Mouse (Mus musculus): Measurements from ENCODE around the gene Ubb. TPM values are rescaled to one million over a fixed set of nuclear protein-coding genes. Genes with fewer than 3 reads are reported as not detected.
A peak's percentile ranks its signal among the peaks of the same experiment; 100 is the strongest.

Ubb gene
- polyA plus RNA-seq, 2 experiments = 1,031 to 1,383 TPM

DNA sequence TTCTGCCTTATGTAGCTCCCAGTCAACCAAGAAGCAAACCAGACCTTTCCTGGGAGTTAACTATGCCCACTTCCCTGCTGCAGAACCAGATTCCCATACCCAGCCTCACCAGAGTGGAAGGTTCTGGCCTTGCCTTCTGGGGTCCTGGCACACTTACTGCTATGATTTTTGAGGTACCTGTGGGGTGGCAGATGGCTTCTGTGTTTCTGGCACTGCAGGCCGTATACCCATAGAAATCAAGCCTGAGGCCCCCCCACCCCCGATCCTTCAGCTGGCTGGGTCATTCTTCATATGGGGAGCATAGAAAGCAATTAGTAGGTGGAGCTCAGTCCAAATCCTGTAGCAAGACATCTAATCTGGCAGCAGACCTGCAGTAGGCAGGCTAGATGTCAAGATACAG, 40.1 kb downstream of the Ubb start:
- Histone ChIP-seq H3K27ac (no peak overlapping the region), H3K9me3 (ENCODE audit: control insufficient read depth, low read length) (no peaks in the 10 kb centered on the region), H3K27me3 (ENCODE audit: control insufficient read depth, insufficient read depth, low read length) (no peaks in the 10 kb centered on the region), H3K9ac (replicated peaks) (no peak overlapping the region), H3K4me2 (ENCODE audit: low read depth) (no peak overlapping the region), H3K36me3 (replicated peaks; ENCODE audit: control insufficient read depth, insufficient read depth, low read depth) (no peaks in the 10 kb centered on the region), H3K4me1 (replicated peaks; ENCODE audit: control insufficient read depth in 2 of 2, insufficient read depth in 2 of 2, low read length in 1 of 2) (peaks cover 0 to 3% of the 10 kb centered on the region in 2 experiments; a peak in 1 of 4 replicates), H3K4me3 (ENCODE audit: insufficient read depth in 1 of 2, low read depth in 2 of 2, low read length in 2 of 2) (no peak overlapping the region)
- 90% methylated on average over 2 of the region's 2 CpGs for WGBS (ENCODE audit: insufficient replicate concordance)
- ATAC-seq (ENCODE audit: insufficient read depth) (no peak), DNase-seq (ENCODE audit: low read depth in 3 of 3, low spot score in 3 of 3) (no peak)
- TF ChIP-seq EP300 (IDR thresholded peaks at IDR 0.05; ENCODE audit: low read depth) = no peak
- TF ChIP-seq CTCF (IDR thresholded peaks at IDR 0.05; ENCODE audit: low read depth) = no peak

DNA sequence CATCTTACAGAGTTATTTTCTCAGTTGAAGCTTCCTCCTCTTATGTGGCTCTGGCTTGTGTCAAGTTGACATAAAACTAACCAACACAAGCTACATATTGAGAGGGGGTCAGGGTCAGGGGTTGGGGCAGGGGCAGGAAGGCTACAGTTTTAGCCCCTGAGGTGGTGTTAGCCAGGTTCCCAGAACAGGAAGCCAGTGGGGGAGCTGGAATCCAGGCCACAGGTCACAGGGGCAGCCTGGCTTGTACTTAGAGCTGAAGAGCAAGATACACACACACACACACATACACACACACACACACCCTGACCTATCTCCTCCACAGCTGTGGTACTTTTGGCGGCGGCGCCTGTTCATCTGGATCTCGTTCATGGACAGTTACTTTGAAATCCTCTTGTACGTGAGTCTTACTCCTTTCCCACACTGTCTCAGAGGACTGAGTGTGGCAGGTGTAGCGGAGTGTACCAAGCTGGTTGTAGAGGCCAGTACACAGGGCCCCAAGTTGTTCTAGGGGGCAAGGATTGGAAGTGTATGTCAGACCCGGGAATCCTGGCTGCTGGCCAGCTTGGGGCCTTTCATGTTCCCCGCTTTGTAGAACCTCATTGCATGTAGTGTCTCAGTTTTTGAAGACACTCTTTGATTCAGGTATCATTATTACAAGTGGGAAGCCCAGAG, 41.1 kb downstream of the Ubb start:
- H3K9me3 ChIP-seq (ENCODE audit: control insufficient read depth, low read length) = no peaks in the 10 kb centered on the region
- TF ChIP-seq CTCF (IDR thresholded peaks at IDR 0.05; ENCODE audit: low read depth) = no peak
- no peak for TF ChIP-seq EP300 (IDR thresholded peaks at IDR 0.05; ENCODE audit: low read depth)
- DNase-seq (ENCODE audit: low read depth in 3 of 3, low spot score in 3 of 3) (no peak), ATAC-seq (ENCODE audit: insufficient read depth) (peak; percentile 45; the same call in 1 of the 2 replicates)
- no peaks in the 10 kb centered on the region for H3K36me3 ChIP-seq (replicated peaks; ENCODE audit: control insufficient read depth, insufficient read depth, low read depth)
- H3K27ac ChIP-seq = no peak overlapping the region
- no peak overlapping the region for H3K4me3 ChIP-seq (ENCODE audit: insufficient read depth in 1 of 2, low read depth in 2 of 2, low read length in 2 of 2)
- WGBS (ENCODE audit: insufficient replicate concordance) = 68% methylated on average over 8 of the region's 8 CpGs
- H3K4me2 ChIP-seq (ENCODE audit: low read depth) = no peak overlapping the region
- peaks cover 0 to 3% of the 10 kb centered on the region in 2 experiments; a peak in 1 of 4 replicates for H3K4me1 ChIP-seq (replicated peaks; ENCODE audit: control insufficient read depth in 2 of 2, insufficient read depth in 2 of 2, low read length in 1 of 2)
- H3K27me3 ChIP-seq (ENCODE audit: control insufficient read depth, insufficient read depth, low read length) = no peaks in the 10 kb centered on the region
- H3K9ac ChIP-seq (replicated peaks) = no peak overlapping the region

DNA sequence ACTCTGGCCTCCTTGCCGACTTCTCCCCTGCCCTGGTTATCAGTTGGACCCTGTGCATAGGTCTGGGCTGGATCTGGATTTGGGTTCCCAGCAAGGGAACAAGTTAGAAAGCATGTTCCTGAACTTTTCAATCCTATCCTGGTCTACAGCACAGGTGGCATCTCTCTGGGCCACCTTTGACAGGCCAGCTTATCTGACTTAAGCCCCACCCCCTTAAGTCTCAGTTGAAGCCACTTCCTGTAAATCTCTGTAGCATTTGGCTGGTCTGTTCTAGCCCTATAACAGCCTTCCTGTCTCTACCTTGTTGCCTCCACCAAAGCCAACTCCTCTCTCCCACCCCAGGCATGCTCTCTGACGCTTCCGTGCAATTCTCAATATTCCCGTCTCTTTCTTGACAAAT, 47.6 kb downstream of the Ubb start:
- no peak overlapping the region for H3K4me3 ChIP-seq (ENCODE audit: insufficient read depth in 1 of 2, low read depth in 2 of 2, low read length in 2 of 2)
- DNase-seq (ENCODE audit: low read depth in 3 of 3, low spot score in 3 of 3) (no peak), ATAC-seq (ENCODE audit: insufficient read depth) (no peak)
- H3K4me1 ChIP-seq (replicated peaks; ENCODE audit: control insufficient read depth in 2 of 2, insufficient read depth in 2 of 2, low read length in 1 of 2) = peaks cover 4 to 7% of the 10 kb centered on the region in 2 experiments
- no peak overlapping the region for H3K27ac ChIP-seq
- H3K9ac ChIP-seq (replicated peaks) = no peak overlapping the region
- H3K9me3 ChIP-seq (ENCODE audit: control insufficient read depth, low read length) = no peaks in the 10 kb centered on the region
- H3K36me3 ChIP-seq (replicated peaks; ENCODE audit: control insufficient read depth, insufficient read depth, low read depth) = no peaks in the 10 kb centered on the region; the same call in 1 of the 2 replicates
- TF ChIP-seq CTCF (IDR thresholded peaks at IDR 0.05; ENCODE audit: low read depth) (no peak), EP300 (IDR thresholded peaks at IDR 0.05; ENCODE audit: low read depth) (no peak)
- H3K27me3 ChIP-seq (ENCODE audit: control insufficient read depth, insufficient read depth, low read length) = no peaks in the 10 kb centered on the region
- 61% methylated on average over 4 of the region's 4 CpGs for WGBS (ENCODE audit: insufficient replicate concordance)
- H3K4me2 ChIP-seq (ENCODE audit: low read depth) = no peak overlapping the region

DNA sequence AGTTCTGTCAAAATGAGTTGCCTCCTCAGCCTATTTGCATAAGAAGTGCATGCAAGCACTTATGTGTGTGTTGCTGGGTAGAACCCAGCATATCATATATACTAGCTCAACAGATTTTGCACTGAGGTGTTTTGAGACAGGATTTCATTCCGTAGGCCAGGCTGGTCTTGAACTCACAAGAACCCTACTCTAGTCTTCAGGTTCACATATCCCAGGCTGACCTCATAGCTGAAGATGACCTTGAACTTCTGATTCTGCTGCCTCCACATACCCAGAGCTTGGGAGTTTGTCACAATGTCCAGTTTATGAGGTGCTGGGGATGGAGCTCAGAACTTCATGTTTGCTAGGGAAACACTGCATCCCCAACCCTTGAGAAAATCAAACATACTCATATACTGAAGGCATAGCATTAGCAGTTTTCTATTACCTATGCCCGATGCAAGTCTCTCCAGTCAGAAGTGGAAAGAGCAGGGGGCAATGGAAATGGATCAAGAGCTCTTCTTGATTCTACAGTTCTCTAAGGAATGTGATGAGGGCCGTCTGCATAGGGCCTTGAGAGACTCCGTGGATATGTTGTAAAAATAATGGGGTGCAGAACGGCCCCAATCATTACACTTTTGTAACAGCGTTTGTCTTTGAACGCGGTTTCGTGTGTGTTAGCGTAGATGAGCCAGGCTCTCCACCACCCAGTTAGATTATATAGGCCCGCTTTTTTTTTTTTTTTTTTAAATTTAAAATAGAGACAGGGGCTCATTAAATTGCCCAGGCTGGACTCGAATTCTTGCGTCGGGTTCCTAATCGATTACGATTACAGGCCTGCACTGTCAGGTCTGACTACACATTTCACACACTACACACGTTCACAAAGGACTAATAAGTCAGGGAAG, 51.0 kb downstream of the Ubb start:
- ATAC-seq (ENCODE audit: insufficient read depth) (peak; percentile 3; the same call in 1 of the 2 replicates), DNase-seq (ENCODE audit: low read depth in 3 of 3, low spot score in 3 of 3) (no peak)
- Histone ChIP-seq H3K4me3 (ENCODE audit: insufficient read depth in 1 of 2, low read depth in 2 of 2, low read length in 2 of 2) (peak overlapping the region; percentile 69 to 80), H3K27me3 (ENCODE audit: control insufficient read depth, insufficient read depth, low read length) (no peaks in the 10 kb centered on the region), H3K4me1 (replicated peaks; ENCODE audit: control insufficient read depth in 2 of 2, insufficient read depth in 2 of 2, low read length in 1 of 2) (peaks cover 12 to 14% of the 10 kb centered on the region in 2 experiments), H3K9ac (replicated peaks) (peak overlapping the region; percentile 72), H3K27ac (peak overlapping the region; percentile 86), H3K4me2 (ENCODE audit: low read depth) (peak overlapping the region; percentile 68), H3K9me3 (ENCODE audit: control insufficient read depth, low read length) (no peaks in the 10 kb centered on the region), H3K36me3 (replicated peaks; ENCODE audit: control insufficient read depth, insufficient read depth, low read depth) (peaks cover 32% of the 10 kb centered on the region)
- WGBS (ENCODE audit: insufficient replicate concordance) = 12% methylated on average over 17 of the region's 17 CpGs
- TF ChIP-seq CTCF (IDR thresholded peaks at IDR 0.05; ENCODE audit: low read depth) = no peak
- no peak for TF ChIP-seq EP300 (IDR thresholded peaks at IDR 0.05; ENCODE audit: low read depth)

Other genes starting within 250 kb of the Ubb start
- 3.5 and 3.9 TPM in 2 replicates for gene Pigl, start 92.7 kb upstream of the Ubb start, polyA plus RNA-seq (2012; rRNA removed)
- gene Pigl, start 92.7 kb upstream of the Ubb start, polyA plus RNA-seq (2014; fragmentation: Nextera tagmentation; extraction: Ambion mirVana) = 4.1 and 4.3 TPM in 2 replicates
- 35.4 and 37.1 TPM in 2 replicates for gene Ncor1, start 92.6 kb upstream of the Ubb start, polyA plus RNA-seq (2012; rRNA removed)
- 54.3 and 65.3 TPM in 2 replicates for gene Ncor1, start 92.6 kb upstream of the Ubb start, polyA plus RNA-seq (2014; fragmentation: Nextera tagmentation; extraction: Ambion mirVana)
- gene Cenpv, start 11.9 kb upstream of the Ubb start, polyA plus RNA-seq (2012; rRNA removed) = 23.4 and 26.6 TPM in 2 replicates
- gene Cenpv, start 11.9 kb upstream of the Ubb start, polyA plus RNA-seq (2014; fragmentation: Nextera tagmentation; extraction: Ambion mirVana) = 21.8 and 22.3 TPM in 2 replicates
- 3.5 and 4.2 TPM in 2 replicates for gene Trpv2, start 23.3 kb downstream of the Ubb start, polyA plus RNA-seq (2012; rRNA removed)
- gene Trpv2, start 23.3 kb downstream of the Ubb start, polyA plus RNA-seq (2014; fragmentation: Nextera tagmentation; extraction: Ambion mirVana) = 4.6 and 4.8 TPM in 2 replicates
- gene Lrrc75a, start 97.4 kb downstream of the Ubb start, polyA plus RNA-seq (2012; rRNA removed) = 0.93 and 1.1 TPM in 2 replicates
- 0.99 and 1.3 TPM in 2 replicates for gene Lrrc75a, start 97.4 kb downstream of the Ubb start, polyA plus RNA-seq (2014; fragmentation: Nextera tagmentation; extraction: Ambion mirVana)
- 8.1 and 8.9 TPM in 2 replicates for gene Mmgt2, start 97.5 kb downstream of the Ubb start, polyA plus RNA-seq (2012; rRNA removed)
- 8.8 and 8.9 TPM in 2 replicates for gene Mmgt2, start 97.5 kb downstream of the Ubb start, polyA plus RNA-seq (2014; fragmentation: Nextera tagmentation; extraction: Ambion mirVana)
- 0.21 and 0.26 TPM in 2 replicates for gene Zfp287, start 180.7 kb downstream of the Ubb start, polyA plus RNA-seq (2012; rRNA removed)
- gene Zfp287, start 180.7 kb downstream of the Ubb start, polyA plus RNA-seq (2014; fragmentation: Nextera tagmentation; extraction: Ambion mirVana) = 0.22 and 0.42 TPM in 2 replicates
- gene Gm10428, start 201.9 kb downstream of the Ubb start, polyA plus RNA-seq (2012; rRNA removed) = not detected in 2 replicates
- not detected in 2 replicates for gene Gm10428, start 201.9 kb downstream of the Ubb start, polyA plus RNA-seq (2014; fragmentation: Nextera tagmentation; extraction: Ambion mirVana)
- gene Zfp286, start 238.3 kb downstream of the Ubb start, polyA plus RNA-seq (2012; rRNA removed) = 0.45 and 0.48 TPM in 2 replicates
- 0.80 and 1.4 TPM in 2 replicates for gene Zfp286, start 238.3 kb downstream of the Ubb start, polyA plus RNA-seq (2014; fragmentation: Nextera tagmentation; extraction: Ambion mirVana)

Data from liver, embryonic 14.5 days (tissue).